Mouse (Mus musculus): Measurements from ENCODE around the gene Atp6v1g1. TPM values are rescaled to one million over a fixed set of nuclear protein-coding genes. Genes with fewer than 3 reads are reported as not detected.

Gene Atp6v1g1
- 103 TPM for polyA plus RNA-seq (2017; shearing (Covaris generic))

GRCm38 (mm10) chr4:63544494-63545230 lies at the start of gene Atp6v1g1:
Gene Atp6v1g1, plus strand, starts transcription at chr4:63544772.

GRCm38 (mm10) chr4:63495915-63496278 lies 48.7 kb upstream of the Atp6v1g1 start, which contains the start of gene Whrn:
Gene Whrn, minus strand, starts transcription at chr4:63495991.

GRCm38 (mm10) chr4:63558407-63559081 lies 14.0 kb downstream of the Atp6v1g1 start, which contains the start of gene Tmem268:
Gene Tmem268, plus strand, starts transcription at chr4:63558781.

Other genes starting within 250 kb of the Atp6v1g1 start
- gene Orm1, start 200.2 kb upstream of the Atp6v1g1 start, polyA plus RNA-seq (2017; shearing (Covaris generic)), result not detected
- not detected for gene Orm3, start 188.6 kb upstream of the Atp6v1g1 start, polyA plus RNA-seq (2017; shearing (Covaris generic))
- gene Orm2, start 182.3 kb upstream of the Atp6v1g1 start, polyA plus RNA-seq (2017; shearing (Covaris generic)), result not detected
- 318 TPM for gene Akna, start 141.4 kb upstream of the Atp6v1g1 start, polyA plus RNA-seq (2017; shearing (Covaris generic))
- 16.2 TPM for gene Whrn, start 48.8 kb upstream of the Atp6v1g1 start, polyA plus RNA-seq (2017; shearing (Covaris generic))
- gene Tmem268, start 14.0 kb downstream of the Atp6v1g1 start, polyA plus RNA-seq (2017; shearing (Covaris generic)), result 17.6 TPM
- not detected for gene Gm11213, start 60.5 kb downstream of the Atp6v1g1 start, polyA plus RNA-seq (2017; shearing (Covaris generic))
- gene Tex48, start 77.7 kb downstream of the Atp6v1g1 start, polyA plus RNA-seq (2017; shearing (Covaris generic)), result not detected
- not detected for gene Gm11214, start 118.6 kb downstream of the Atp6v1g1 start, polyA plus RNA-seq (2017; shearing (Covaris generic))
- gene Tnfsf15, start 200.3 kb downstream of the Atp6v1g1 start, polyA plus RNA-seq (2017; shearing (Covaris generic)), result 0.19 TPM